ENCODE assay signal across 10 mouse cellular contexts in the genomic region with DNA sequence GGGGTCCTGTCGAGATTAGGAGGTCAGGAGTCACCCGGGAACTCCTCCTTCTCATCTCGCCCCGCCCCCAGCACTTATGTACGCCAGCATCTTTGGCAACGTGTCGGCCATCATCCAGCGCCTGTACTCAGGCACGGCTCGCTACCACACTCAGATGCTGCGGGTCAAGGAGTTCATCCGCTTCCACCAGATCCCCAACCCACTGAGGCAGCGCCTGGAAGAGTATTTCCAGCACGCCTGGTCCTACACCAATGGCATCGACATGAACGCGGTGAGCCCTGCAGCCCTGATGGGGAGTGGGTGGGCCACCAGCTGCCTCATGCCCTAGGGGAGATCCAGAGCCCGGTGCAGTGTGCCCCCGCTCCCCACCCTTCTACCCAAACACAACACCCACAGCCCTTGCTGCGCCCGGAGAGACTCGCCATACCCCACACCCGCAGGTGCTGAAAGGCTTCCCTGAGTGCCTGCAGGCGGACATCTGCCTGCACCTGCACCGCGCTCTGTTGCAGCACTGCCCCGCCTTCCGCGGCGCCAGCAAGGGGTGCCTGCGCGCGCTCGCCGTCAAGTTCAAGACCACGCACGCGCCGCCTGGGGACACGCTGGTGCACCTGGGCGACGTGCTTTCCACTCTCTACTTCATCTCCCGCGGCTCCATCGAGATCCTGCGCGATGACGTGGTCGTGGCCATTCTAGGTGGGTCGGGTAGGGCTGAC. TPM values are rescaled to one million over a fixed set of nuclear protein-coding genes. Genes with fewer than 3 reads are reported as not detected.
DNase-seq lines count a peak whose midpoint lies in the region; ATAC-seq and TF ChIP-seq lines count a peak whose summit lies in the region.
"Had no signal": no experiment of that assay in that cellular context is flagged by ENCODE, and none has a peak within 500 bp of the region (broad histone marks: within the 10 kb centered on the region; RNA-seq: fewer than 3 reads in every experiment).

No protein-coding gene starts in this region.

- intact Hi-C loops in heart, adult 2 months (cut with DNase I) = no loop called here
- intact Hi-C loops in gastrocnemius, adult 2 months (cut with DNase I) = loop anchor here (10.0 kb wide), 1 partner anchor 45 kb away; no protein-coding TSS in a partner anchor

- no peaks in the 10 kb centered on the region for H3K79me2 ChIP-seq in heart, adult 2 months (replicated peaks; ENCODE audit: control insufficient read depth, insufficient read depth, low read length)

- peak overlapping the region; percentile 36; the same call in 1 of the 2 replicates for H3K27ac ChIP-seq in heart, embryonic 10.5 days
- no peak overlapping the region for H3K27ac ChIP-seq in heart, adult 2 months
- H3K27ac ChIP-seq in forebrain, embryonic 15.5 days (replicated peaks) = 0 out of 2 replicates have a peak overlapping the region, but pooled peaks have one; percentile 16
- no peak overlapping the region for H3K27ac ChIP-seq in gastrocnemius, adult 2 months

- H3K4me1 ChIP-seq in heart, embryonic 10.5 days = peaks cover 20% of the 10 kb centered on the region
- no peaks in the 10 kb centered on the region for H3K4me1 ChIP-seq in heart, adult 2 months (ENCODE audit: control insufficient read depth, insufficient read depth, low read length)
- H3K4me1 ChIP-seq in forebrain, embryonic 15.5 days = peaks cover 11% of the 10 kb centered on the region

- no peak overlapping the region for H3K9ac ChIP-seq in heart, adult 2 months (ENCODE audit: low read depth, low read length)
- H3K9ac ChIP-seq in forebrain, embryonic 15.5 days (replicated peaks) = peak overlapping the region; percentile 57

- peak overlapping the region; percentile 88 for H3K4me2 ChIP-seq in forebrain, embryonic 15.5 days (replicated peaks)

- peak overlapping the region; percentile 58 for H3K4me3 ChIP-seq in heart, embryonic 10.5 days
- H3K4me3 ChIP-seq in heart, adult 2 months = no peak overlapping the region
- peak overlapping the region; percentile 53 for H3K4me3 ChIP-seq in forebrain, embryonic 15.5 days
- H3K4me3 ChIP-seq in gastrocnemius, adult 2 months = no peak overlapping the region

- H3K36me3 ChIP-seq in heart, embryonic 10.5 days = no peaks in the 10 kb centered on the region
- no peaks in the 10 kb centered on the region for H3K36me3 ChIP-seq in heart, adult 2 months (ENCODE audit: control insufficient read depth, insufficient read depth, low read length)
- no peaks in the 10 kb centered on the region for H3K36me3 ChIP-seq in forebrain, embryonic 15.5 days
- H3K36me3 ChIP-seq: G1E had no signal

- TF ChIP-seq EP300 in heart, adult 2 months (IDR thresholded peaks at IDR 0.05; ENCODE audit: insufficient read depth, low read depth, low read length) = no peak

- no peak for TF ChIP-seq POLR2A in heart, adult 2 months (IDR thresholded peaks at IDR 0.05; ENCODE audit: insufficient read depth, low read depth, low read length)

- TF ChIP-seq CTCF in heart, adult 2 months (IDR thresholded peaks at IDR 0.05) = no peak
- TF ChIP-seq CTCF in gastrocnemius, adult 2 months (IDR thresholded peaks at IDR 0.05) = no peak

- WGBS in heart, embryonic 10.5 days = under 1% methylated on average over 50 of the region's 50 CpGs
- 4% methylated on average over 50 of the region's 50 CpGs for WGBS in heart, adult 2 months
- WGBS in forebrain, embryonic 15.5 days = 1% methylated on average over 50 of the region's 50 CpGs

- no peak for DNase-seq in heart, embryonic 10.5 days (ENCODE audit: low spot score)
- DNase-seq in heart, adult 2 months = no peak
- peak; percentile 46 for DNase-seq in NIH3T3 (ENCODE audit: low read depth)
- DNase-seq in layer of hippocampus, postnatal 25 days (ENCODE audit: extremely low spot score in 1 of 2, low spot score in 1 of 2) = peak; percentile 27 to 38
- peak; percentile 26 for DNase-seq in neural tube, embryonic 10.5 days (ENCODE audit: extremely low spot score, low spot score)
- DNase-seq in thymus, postnatal 25 days = peak; percentile 68
- no peak for DNase-seq in gastrocnemius, adult 2 months

- ATAC-seq in forebrain, embryonic 15.5 days (replicated peaks) = peak; percentile 67

- H3K9me3 ChIP-seq in heart, embryonic 10.5 days = no peaks in the 10 kb centered on the region
- no peaks in the 10 kb centered on the region for H3K9me3 ChIP-seq in forebrain, embryonic 15.5 days
- H3K9me3 ChIP-seq: G1E had no signal

- peaks cover 73% of the 10 kb centered on the region for H3K27me3 ChIP-seq in heart, embryonic 10.5 days (ENCODE audit: insufficient read depth, poor library complexity, severe bottlenecking)
- H3K27me3 ChIP-seq in heart, adult 2 months (ENCODE audit: control insufficient read depth, insufficient read depth, low read length) = peaks cover 8% of the 10 kb centered on the region
- H3K27me3 ChIP-seq in forebrain, embryonic 15.5 days = 0 out of 2 replicates have a peak, but pooled peaks cover 4% of the 10 kb centered on the region

RNA-seq across cellular contexts. Expression of a gene that starts 12.3 kb away (rescaled TPM):
- 0.43 and 0.72 TPM in 2 replicates for polyA plus RNA-seq in heart, embryonic 10.5 days (2016; fragmentation: Nextera tagmentation; extraction: Ambion mirVana)
- not detected for total RNA-seq in heart, adult 2 months (2021)
- 0.26 and 0.39 TPM in 2 replicates for polyA plus RNA-seq in heart, adult 2 months (2012; rRNA removed)
- 0.57 and 0.59 TPM in 2 replicates for polyA plus RNA-seq in forebrain, embryonic 15.5 days (2015; fragmentation: Nextera tagmentation; extraction: Ambion mirVana)
- 1 to 10 TPM in 1 of 2 experiments, under 1 TPM in 1; 0.96 to 1.1 TPM for total RNA-seq in layer of hippocampus, postnatal 25 days (2021)
- total RNA-seq in gastrocnemius, adult 2 months (2021) = not detected
- total RNA-seq: G1E had no signal
- polyA plus RNA-seq: G1E had no signal

RNA-seq across cellular contexts. Expression of a gene that starts 16.5 kb away (rescaled TPM):
- polyA plus RNA-seq in heart, embryonic 10.5 days (2016; fragmentation: Nextera tagmentation; extraction: Ambion mirVana) = 60.4 and 69.6 TPM in 2 replicates
- 10 to 100 TPM; 36.5 to 39.2 TPM for total RNA-seq in heart, adult 2 months (2021)
- 28.9 and 48.7 TPM in 2 replicates for polyA plus RNA-seq in heart, adult 2 months (2012; rRNA removed)
- 118 and 120 TPM in 2 replicates for polyA plus RNA-seq in forebrain, embryonic 15.5 days (2015; fragmentation: Nextera tagmentation; extraction: Ambion mirVana)
- total RNA-seq in layer of hippocampus, postnatal 25 days (2021) = 100 to 1,000 TPM; 146 to 153 TPM
- 10 to 100 TPM; 23.9 to 28.2 TPM for total RNA-seq in gastrocnemius, adult 2 months (2021)

RNA-seq across cellular contexts. Expression of a gene that starts 25.7 kb away (rescaled TPM):
- not detected in 2 replicates for polyA plus RNA-seq in heart, embryonic 10.5 days (2016; fragmentation: Nextera tagmentation; extraction: Ambion mirVana)
- not detected for total RNA-seq in heart, adult 2 months (2021)
- polyA plus RNA-seq in heart, adult 2 months (2012; rRNA removed) = not detected in 2 replicates
- polyA plus RNA-seq in forebrain, embryonic 15.5 days (2015; fragmentation: Nextera tagmentation; extraction: Ambion mirVana) = 0.08 TPM in 1 of 2 replicates, not detected in the other
- not detected for total RNA-seq in layer of hippocampus, postnatal 25 days (2021)
- total RNA-seq in gastrocnemius, adult 2 months (2021) = not detected
- total RNA-seq: G1E; layer of hippocampus, postnatal 10 days had no signal
- polyA plus RNA-seq: G1E had no signal

RNA-seq across cellular contexts. Expression of a gene that starts 45.7 kb away (rescaled TPM):
- polyA plus RNA-seq in heart, embryonic 10.5 days (2016; fragmentation: Nextera tagmentation; extraction: Ambion mirVana) = 11.5 and 11.6 TPM in 2 replicates
- 10 to 100 TPM; 56.4 to 59.6 TPM for total RNA-seq in heart, adult 2 months (2021)
- 32.8 and 45.3 TPM in 2 replicates for polyA plus RNA-seq in heart, adult 2 months (2012; rRNA removed)
- 7.2 and 7.3 TPM in 2 replicates for polyA plus RNA-seq in forebrain, embryonic 15.5 days (2015; fragmentation: Nextera tagmentation; extraction: Ambion mirVana)
- 10 to 100 TPM; 17.6 to 21.8 TPM for total RNA-seq in layer of hippocampus, postnatal 25 days (2021)
- 10 to 100 TPM; 33.5 to 50.1 TPM for total RNA-seq in gastrocnemius, adult 2 months (2021)

RNA-seq across cellular contexts. Expression of a gene that starts 52.5 kb away (rescaled TPM):
- polyA plus RNA-seq in heart, embryonic 10.5 days (2016; fragmentation: Nextera tagmentation; extraction: Ambion mirVana) = 0.43 and 0.65 TPM in 2 replicates
- total RNA-seq in heart, adult 2 months (2021) = 10 to 100 TPM; 18.8 to 23.7 TPM
- 34.4 and 42.1 TPM in 2 replicates for polyA plus RNA-seq in heart, adult 2 months (2012; rRNA removed)
- 2.3 and 2.5 TPM in 2 replicates for polyA plus RNA-seq in forebrain, embryonic 15.5 days (2015; fragmentation: Nextera tagmentation; extraction: Ambion mirVana)
- 1 to 10 TPM; 6.2 to 7.7 TPM for total RNA-seq in layer of hippocampus, postnatal 25 days (2021)
- 10 to 100 TPM; 18.4 to 24.6 TPM for total RNA-seq in gastrocnemius, adult 2 months (2021)
- total RNA-seq: G1E had no signal
- polyA plus RNA-seq: G1E had no signal

Comparison
In these comparisons a context has a peak if more than half of its experiments do, and no peak if none do; other contexts are left out.
1. H3K27ac ChIP-seq: peak in heart, embryonic 10.5 days (single experiment) and forebrain, embryonic 15.5 days (single experiment); none in heart, adult 2 months (single experiment) and gastrocnemius, adult 2 months (single experiment).
2. H3K4me3 ChIP-seq: peak in heart, embryonic 10.5 days (single experiment) and forebrain, embryonic 15.5 days (single experiment); none in heart, adult 2 months (single experiment) and gastrocnemius, adult 2 months (single experiment).
3. DNase-seq: peak in NIH3T3 (single experiment), layer of hippocampus, postnatal 25 days (2 of 2), neural tube, embryonic 10.5 days (single experiment) and thymus, postnatal 25 days (single experiment); none in heart, embryonic 10.5 days (single experiment), heart, adult 2 months (0 of 2) and gastrocnemius, adult 2 months (single experiment).